Mouse (Mus musculus) monocyte, adult 5-6 weeks (primary cell): ENCODE results near the gene Slc10a7. TPM values are rescaled to one million over a fixed set of nuclear protein-coding genes. Genes with fewer than 3 reads are reported as not detected.
"Not testable (repeated sequence)": the region's sequence is repeated elsewhere in the genome, so short reads cannot be mapped to it uniquely, and the experiment has no call there.

Source experiments
- ATAC-seq: fragments of 153-309, 156-312 bp; replicated peaks from 2 replicates; pipeline ENCODE4 v1.8.0; 2017; ENCODE audit warnings: mild to moderate bottlenecking; ENCODE audit not compliant: low TSS enrichment, insufficient number of reproducible peaks, severe bottlenecking, poor library complexity, low FRiP score
- total RNA-seq: library from RNA; stranded (forward); fragments of 200-1000, 200-491, 200-594 nt; gene quantifications from 3 replicates; pipeline ENCODE4 v1.2.3, GENCODE M21; 2017

Gene Slc10a7
- total RNA-seq, 1 experiment from 2014 or later, result 12.3 TPM

DNA sequence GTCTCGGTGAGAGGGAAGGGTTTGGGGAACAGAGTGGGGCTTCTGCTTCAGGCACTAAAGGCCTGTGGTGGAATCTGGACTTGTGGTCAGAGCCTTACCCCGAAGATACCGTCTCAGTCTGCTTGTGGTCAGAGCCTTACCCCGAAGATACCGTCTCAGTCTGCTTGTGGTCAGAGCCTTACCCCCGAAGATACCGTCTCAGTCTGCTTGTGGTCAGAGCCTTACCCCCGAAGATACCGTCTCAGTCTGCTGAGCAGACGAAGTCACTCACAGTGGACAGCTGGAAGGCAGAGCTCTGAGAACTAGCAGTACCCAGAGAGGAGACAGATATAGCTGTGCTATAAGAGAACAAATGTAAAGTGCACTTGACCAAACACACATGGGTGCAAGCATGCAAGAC is 208.0 kb downstream of the Slc10a7 start:
- ATAC-seq, result not testable (repeated sequence)

GRCm38 (mm10) chr8:78719279-78720040 is 210.3 kb downstream of the Slc10a7 start:
- ATAC-seq, result no peak

DNA sequence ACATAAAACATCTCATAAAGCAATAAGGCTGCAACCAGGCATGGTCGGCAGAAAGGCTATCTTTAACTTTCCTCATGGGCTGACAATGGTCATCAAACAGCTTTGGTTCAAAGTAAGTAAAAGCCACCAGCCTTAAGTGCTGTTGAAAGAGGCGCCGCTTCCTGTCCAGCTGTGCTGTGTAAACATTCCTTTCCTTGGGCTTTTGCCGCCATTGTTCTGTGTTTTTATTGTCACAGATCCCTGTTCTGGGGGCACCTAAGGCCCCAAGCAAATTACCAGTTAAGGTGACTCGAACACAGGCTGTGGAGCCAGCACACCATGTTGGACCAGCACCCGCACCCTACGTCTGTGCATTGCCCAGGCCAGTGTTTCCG is 210.9 kb downstream of the Slc10a7 start:
- no peak for ATAC-seq

DNA sequence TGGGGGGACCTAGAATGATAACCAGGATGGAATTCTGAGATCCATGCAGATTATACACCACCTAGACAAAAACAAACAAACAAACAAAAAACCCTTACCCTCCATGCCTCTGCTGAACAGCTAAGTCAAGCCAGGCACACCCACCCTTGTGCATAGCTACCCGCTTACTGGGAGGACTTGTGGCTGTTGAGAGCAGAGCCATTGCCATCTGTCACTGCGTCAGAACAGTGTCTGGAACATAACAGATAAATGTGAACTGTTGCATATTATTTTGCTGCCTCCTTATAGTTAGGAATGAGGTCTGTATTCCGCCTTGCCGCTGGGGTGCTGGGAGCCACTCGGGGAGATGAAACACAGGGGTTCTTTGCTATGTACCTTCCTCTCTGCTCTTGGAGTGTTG is 212.4 kb downstream of the Slc10a7 start:
- no peak for ATAC-seq

- ATAC-seq, result no peak
Observed at GRCm38 (mm10) chr8:78722201-78722600, 213.1 kb downstream of the Slc10a7 start.

- ATAC-seq, result no peak
Observed at GRCm38 (mm10) chr8:78724832-78725231, 215.7 kb downstream of the Slc10a7 start.

- ATAC-seq, result no peak
Observed at GRCm38 (mm10) chr8:78728240-78728639, 219.1 kb downstream of the Slc10a7 start.

DNA sequence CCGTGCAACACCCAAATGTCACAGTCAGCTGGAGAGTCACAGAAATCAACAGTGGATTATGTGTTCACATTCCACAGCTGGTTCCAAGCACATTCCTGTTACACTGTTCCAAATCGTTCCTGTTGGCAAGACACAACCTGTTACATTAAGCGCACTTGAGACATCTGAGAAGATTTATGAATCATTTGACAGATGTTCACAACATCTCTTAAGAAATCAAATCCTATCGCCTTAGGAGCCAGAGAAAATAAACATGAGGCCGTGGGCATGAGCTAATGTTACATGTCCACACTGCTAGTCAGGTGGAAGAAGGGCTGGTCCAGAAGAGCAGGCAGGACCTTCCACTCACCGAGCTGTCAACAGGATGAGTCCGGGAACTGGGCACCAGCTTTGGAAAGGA is 223.3 kb downstream of the Slc10a7 start:
- ATAC-seq, result no peak

- no peak for ATAC-seq
Observed at GRCm38 (mm10) chr8:78732995-78733512, 223.9 kb downstream of the Slc10a7 start.

DNA sequence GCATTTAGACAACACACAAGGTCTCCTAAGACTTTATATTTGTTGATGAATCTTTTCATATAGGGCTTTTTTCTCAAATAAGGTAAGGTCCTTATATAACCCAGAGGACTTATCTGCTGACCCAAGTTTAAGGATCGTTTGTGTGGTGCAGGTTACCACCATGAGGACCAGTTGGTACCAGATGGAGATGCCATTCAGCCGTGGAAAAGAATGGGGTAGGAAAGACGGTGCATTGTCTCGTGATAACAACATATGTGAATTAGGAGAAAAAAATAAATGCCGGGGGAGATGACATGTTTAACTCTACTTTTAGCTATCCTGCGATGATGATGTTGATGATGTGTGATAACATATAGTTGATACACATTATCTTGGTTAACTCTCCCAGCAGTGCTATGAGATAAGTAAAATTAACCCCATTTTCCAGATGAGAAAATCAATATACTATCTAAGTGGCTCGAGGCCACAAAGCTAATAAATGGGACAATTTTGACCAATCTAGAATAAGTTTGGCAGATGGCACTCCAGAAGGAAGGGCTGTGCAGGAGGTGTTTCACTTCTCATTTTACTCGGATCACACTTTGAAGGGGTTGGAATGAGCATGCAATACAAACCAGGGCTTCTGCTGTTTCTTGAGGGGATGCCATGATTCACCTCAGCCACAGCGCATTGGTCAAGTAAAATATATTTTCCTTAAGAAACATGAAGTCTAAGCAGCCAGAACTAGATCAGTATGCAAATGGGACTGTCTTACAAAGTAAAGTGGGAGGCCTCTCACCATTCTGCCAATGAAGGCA is 225.8 kb downstream of the Slc10a7 start:
- ATAC-seq, result no peak

GRCm38 (mm10) chr8:78738304-78738703 is 229.2 kb downstream of the Slc10a7 start:
- ATAC-seq, result no peak

DNA sequence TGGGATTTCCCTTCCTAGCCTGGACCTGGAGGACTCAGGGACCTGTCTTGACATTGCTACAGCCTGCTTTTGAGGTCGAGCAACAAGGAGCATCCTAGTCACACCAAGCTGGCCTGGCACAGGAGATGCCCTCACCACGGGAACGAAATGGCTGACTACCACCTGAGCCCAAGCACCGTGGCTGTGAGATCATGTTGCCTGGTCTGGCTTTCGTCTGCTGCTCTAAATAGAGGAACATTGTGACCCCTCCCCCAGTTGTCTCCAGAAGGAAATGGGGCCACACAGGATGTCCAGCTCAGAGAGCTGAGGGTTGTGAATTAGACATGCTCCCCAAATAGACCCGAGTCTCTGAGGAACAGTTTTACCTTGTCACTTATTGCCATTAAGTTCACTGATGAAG is 231.8 kb downstream of the Slc10a7 start:
- ATAC-seq, result no peak

DNA sequence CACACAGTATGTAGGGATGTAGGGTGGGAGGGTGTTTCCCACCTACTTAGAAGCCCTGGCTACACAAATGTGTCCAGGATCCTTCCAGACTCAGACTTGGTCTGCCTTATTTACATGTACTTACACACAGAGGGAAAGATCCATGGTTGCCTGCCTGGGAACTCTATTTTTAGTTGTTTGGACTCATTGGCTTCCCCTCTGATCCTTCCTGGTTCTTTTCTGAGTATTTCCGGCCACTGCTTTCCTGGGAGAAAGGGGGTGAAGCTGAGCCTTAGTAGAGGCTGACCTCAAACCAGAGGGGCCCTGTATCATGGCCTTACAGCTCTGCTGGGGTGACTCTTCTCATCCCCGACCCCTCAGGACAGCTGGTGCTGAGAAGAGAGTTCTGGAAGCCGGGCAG is 232.3 kb downstream of the Slc10a7 start:
- ATAC-seq, result no peak

DNA sequence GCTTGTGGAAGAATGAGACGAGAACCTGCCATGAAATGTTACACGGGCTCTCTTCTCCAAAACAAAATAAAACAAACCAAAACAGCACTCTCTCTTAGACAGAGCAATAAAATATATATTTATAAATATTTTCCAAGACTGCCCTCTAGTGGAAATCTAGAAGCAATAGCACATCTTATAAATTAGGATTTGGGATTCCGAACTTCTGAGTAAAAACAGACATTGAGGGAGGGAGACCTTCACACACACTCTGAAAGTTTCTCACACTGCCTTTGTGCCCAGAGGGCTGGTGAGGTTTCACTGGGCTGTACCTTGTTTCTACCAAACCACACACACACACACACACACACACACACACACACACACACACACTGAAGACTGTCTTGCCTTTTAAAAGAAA is 232.8 kb downstream of the Slc10a7 start:
- no peak for ATAC-seq

GRCm38 (mm10) chr8:78742453-78742852 is 233.3 kb downstream of the Slc10a7 start:
- no peak for ATAC-seq

DNA sequence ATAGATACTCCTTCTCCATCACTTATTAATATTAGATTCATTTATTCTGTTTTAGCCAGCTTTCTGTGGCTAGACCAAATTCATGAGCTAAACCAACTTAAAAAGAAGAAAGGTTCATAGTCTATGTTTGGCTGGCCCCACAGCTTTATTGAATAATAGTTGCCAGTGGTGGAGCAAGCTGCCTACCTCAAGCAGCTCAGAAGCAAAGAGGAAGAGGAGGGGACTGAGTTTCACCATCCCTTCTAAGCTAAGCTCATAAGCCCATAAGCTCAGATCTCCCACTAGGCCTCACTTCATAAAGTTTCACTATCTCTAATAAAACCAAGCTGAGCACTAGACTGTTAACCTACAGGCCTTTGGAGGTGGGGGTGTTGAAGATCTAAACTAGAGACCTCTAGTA is 237.9 kb downstream of the Slc10a7 start:
- ATAC-seq, result no peak

GRCm38 (mm10) chr8:78748701-78749100 is 239.6 kb downstream of the Slc10a7 start:
- ATAC-seq, result no peak

GRCm38 (mm10) chr8:78749861-78750825 is 241.0 kb downstream of the Slc10a7 start:
- ATAC-seq, result no peak

DNA sequence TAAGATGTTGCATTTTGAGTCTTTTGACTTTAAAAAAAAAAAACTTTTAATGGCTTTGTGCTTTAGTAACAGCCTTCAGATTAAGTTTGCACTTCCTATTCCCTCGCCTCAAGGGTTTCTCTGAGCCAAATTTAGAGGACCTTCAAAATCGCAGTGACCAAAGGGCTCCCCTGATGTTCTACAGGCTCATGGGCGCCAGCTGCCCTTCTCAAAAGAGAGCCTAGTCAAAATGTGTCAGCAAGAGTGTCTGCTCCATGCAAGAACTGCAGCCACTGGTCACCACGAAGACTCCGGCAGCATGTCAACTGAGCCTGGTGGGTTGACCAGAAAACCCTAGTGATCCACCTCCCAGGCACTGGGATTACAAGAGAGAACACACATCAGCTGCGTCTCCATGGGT is 242.0 kb downstream of the Slc10a7 start:
- no peak for ATAC-seq
